Mouse (Mus musculus) stomach, postnatal 0 days (tissue): Measurements from ENCODE around the gene Dcst1.

Experiments used
- CTCF ChIP-seq: IDR thresholded peaks from 2 replicates; pipeline ENCODE4 v1.5.1; 2016; ENCODE audit warnings: antibody characterized with exemption, low read depth, mild to moderate bottlenecking, moderate library complexity
- EP300 ChIP-seq: optimal IDR thresholded peaks from 2 replicates; pipeline ENCODE3; 2016; ENCODE audit warnings: antibody characterized with exemption

- TF ChIP-seq CTCF (no peak), EP300 (no peak)
Measured at GRCm38 (mm10) chr3:89382950-89383349, 17.9 kb upstream of the Dcst1 start.
